Mouse (Mus musculus) urinary bladder, adult 18-20 months (tissue): ENCODE measurements around the gene Creb3l4.

Source experiments
- DNase-seq, 2 experiments: peaks; one replicate each; pipeline ENCODE4 v3.0.0; 2022; ENCODE audit warnings: low spot score in 2 of 2, mixed read lengths in 2 of 2

Creb3l4 gene

GRCm38 (mm10) chr3:90190859-90191510 is 52.3 kb downstream of the Creb3l4 start:
- no peak for DNase-seq
